Mouse (Mus musculus) urinary bladder, postnatal 0 days (tissue): ENCODE results near the gene Ptpn6. TPM values are rescaled to one million over a fixed set of nuclear protein-coding genes. Genes with fewer than 3 reads are reported as not detected.

Experiments
- microRNA counts: library from miRNA; unstranded; fragments of <30 nt; microRNA quantifications from one replicate; lab custom pipeline; 2016
- microRNA-seq: library from miRNA; unstranded; fragments of <30 nt; microRNA quantifications from one replicate; pipeline ENCODE4, GENCODE M21; 2016
- polyA plus RNA-seq: library from polyadenylated mRNA; unstranded; fragments of >200 nt; fragmentation: Nextera tagmentation; extraction: Ambion mirVana; gene quantifications from 2 replicates; pipeline ENCODE4 v1.2.1, GENCODE M21; 2015

Gene Ptpn6
- polyA plus RNA-seq, result 9.8 and 19.0 TPM in 2 replicates

DNA sequence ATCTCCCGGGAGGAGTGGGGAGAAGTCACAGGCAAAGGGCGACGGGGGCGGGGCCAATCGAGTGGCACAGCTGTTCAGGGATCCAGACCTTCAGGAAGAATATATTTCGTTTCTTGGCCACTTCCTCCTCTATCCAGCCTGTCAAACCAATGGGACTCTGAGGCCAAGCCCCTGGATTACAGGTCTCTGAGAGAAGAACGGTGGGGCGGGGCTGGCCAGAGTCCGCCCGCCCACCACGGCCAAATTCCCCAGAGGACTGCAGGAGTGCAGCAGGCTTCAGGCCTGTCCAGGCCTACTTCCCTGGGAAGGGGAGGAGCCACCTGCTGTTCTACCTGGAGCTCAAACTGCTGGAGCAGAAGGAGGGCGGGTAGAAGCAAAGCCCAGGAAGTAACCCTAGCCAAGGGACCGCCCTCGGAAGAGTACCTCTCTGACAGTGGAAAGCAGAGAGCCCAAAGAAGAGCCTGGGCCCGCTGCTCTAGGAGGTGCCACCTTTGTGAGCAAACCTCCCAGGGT, at the start of gene Ptpn6:
TSS of gene Ptpn6 (minus strand) at position 204 of the 513 bp plus-strand sequence.

DNA sequence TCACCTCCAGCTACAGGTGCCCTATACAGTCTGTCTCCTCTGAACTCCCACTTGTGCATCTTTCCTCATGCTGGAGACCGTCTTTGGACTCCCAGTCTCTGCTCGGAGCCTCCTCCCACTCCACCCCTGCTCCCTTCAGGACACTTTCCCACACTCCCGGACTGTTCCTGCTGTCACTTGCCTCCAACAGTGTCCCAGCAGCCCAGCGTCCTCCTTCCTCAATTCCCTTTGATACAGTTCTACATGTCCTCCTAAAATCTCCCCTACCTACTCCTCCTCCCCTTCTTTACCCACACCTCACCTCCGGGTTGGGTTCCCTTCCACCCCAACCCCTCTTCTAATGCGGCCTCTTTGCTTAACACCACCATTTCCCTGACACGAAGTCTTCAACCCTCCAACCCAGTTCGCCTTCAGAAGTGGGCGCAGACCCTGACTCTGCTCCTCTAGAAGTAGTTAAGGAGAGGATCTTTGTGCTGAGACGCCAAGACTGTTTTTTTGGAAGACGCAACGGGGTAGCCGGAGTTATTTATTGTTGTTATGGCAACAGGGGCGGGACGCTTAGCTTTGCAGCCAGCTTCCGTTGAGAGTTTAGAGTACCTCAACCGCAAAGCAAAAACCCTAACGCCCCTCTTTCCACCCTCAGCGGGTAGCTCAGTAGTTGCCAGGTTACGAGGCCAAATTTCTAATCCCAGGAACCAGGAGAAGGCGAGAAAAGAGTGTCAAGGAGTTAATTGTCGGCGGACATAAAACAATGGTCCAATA, 40.9 kb upstream of the Ptpn6 start, which contains the start of gene Lrrc23:
TSS of gene Lrrc23 (minus strand) at position 506 of the 762 bp plus-strand sequence.

DNA sequence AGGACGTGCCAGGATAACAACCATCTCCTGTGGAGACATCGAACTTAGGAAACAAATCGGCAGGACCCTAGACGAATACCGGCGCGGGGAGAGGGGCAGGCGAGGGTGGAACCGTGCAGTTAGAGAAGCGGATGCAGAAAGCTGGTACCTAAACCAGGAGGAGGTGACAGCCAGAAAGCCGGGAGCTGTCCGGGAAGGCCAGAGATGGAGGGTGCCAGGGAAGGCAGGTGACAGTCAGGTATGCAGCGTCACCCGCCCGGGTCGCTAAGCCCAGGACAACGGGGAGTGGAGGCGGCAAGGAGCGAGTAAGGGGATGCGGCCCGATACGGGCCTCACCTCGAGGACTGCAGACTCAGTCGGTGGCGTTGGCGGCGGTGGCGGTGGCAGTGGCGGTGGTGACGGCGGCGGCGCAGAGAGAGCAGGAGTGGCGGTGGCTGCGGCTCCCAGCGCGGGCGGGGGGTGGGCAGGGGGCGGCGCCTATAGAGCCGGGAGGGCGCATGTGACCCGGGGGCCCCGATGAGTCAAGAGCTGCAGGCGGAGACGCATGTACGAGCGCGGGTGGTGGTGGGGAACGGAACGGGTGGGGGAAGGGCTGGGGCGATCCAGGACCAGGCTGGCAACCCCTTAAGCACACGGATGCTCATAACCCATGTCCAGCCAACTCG, 30.7 kb upstream of the Ptpn6 start, which contains the start of gene Eno2:
TSS of gene Eno2 (minus strand) at position 573 of the 665 bp plus-strand sequence.

DNA sequence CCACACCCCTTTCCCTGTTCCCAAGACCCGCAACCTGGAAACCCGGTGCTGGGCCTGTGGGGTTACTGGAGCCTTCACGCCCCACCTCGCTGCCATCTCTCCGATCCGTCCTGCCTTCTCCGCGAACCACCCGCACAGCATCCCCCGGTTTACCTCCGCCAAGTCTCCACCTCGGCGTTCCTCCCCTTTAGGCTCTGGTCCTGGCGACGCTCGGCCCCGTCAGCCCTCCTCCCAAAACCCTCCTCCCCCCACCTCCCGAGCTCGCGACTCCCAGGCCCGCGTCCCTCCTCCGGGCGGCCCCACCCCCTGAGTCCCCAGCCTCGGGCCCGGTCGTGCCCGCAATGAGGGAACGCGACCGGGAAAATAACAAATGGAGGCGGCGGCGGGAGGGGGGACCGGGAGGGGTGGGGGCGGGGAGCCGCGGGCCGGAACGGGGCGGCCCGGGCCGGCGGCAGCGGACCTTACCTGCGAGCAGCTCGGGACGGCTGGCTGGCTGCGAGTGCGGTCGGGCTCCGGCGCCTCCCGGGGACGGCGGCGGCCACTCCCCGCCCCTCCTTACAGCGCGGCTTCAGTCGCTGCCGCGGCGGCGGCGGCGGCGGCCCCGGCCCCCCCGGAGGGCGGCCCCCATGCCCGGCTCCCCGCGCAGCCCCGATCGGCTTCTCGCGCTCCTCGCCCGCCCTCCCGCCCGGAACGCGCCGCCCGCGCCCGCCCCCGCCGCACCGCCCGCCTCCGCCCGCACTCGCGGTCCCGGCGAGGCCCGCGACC, 17.5 kb upstream of the Ptpn6 start, which contains the start of the genes Gm45234 and Atn1:
TSS of gene Gm45234 (minus strand) at position 191 of the 765 bp plus-strand sequence.
TSS of gene Atn1 (minus strand) at position 694 of the 765 bp plus-strand sequence.

DNA sequence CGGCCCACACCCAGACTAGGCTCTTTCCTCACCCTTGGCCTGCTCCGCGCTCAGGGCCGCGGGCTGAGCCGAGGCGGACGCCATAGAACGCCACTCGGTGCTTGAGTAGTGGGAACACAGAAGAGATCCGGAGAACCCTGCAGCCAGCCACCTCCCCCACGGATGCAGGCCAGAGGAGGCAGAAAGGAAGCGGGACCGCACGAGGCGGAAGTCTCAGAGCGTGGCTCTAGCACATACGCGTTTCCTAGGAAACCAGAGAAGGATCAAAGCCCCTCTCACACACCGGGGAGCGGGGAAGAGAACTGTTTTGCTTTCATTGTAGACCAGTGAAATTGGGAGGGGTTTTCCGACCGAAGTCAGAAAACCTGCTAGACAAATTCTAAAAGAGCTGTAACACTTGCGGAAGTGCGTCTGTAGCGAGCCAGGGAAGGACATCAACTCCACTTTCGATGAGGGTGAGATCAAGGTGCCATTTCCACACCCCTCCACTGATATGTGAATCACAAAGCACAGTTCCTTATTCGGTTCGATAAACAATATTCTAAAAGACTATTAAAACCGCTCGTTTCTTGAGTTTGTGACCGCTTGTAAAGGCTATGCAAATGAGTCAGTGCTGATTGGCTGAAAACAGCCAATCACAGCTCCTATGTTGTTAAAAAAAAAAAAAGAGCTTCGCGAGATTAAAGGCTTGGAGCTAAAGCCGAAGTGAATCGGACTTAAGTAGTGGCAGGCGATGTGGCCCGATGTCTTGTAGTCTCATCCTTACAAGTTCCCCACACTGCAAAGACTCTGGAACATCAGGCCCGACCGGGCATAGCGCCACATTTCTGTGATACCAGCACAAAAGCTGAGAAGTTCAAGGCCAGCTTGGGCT, 2.6 kb upstream of the Ptpn6 start, which contains the start of gene Grcc10:
TSS of gene Grcc10 (minus strand) at position 487 of the 874 bp plus-strand sequence.

DNA sequence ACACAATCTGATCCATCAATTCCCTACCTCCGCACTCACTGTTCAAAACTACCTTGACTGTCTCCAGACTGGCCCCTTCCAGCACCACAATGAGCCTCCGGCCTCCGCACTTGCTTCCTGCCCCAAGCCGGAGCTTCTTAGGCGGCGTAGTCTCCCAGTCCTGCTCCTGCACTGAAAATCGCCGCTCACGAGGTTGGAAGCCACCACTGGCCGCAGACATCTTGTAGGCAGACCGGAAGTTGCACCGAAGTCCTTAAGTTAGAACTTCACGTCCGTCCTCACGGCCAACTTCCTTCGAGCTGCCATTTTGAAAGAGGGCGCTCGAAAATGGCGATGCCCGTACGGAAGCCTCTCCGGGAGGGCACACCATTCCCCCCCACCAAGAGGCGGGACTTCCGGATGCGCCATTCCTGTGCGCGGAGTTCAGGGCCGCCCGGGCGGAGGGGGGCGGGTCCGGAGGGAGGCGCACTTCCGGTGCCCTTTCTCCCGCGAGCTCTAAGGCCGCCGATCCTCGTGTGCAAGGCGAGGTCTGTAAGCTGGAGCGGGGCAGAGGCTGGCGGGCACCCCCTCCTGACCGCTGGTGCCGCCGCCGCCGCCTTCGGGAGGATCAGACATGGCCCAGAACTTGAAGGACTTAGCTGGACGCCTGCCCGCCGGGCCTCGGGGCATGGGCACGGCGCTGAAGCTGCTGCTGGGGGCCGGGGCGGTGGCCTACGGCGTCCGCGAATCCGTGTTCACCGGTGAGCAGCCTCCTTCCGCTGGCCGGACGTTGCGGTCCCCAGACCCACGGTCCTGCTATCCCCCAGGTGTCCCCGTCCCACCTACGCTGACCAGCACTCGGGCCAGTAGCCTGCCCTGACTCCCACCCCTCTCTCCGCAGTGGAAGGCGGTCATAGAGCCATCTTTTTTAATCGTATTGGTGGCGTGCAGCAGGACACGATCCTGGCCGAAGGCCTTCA, 26.4 kb downstream of the Ptpn6 start, which contains the start of the genes Emg1 and Phb2:
TSS of gene Emg1 (minus strand) at position 355 of the 959 bp plus-strand sequence.
TSS of gene Phb2 (plus strand) at position 513 of the 959 bp plus-strand sequence.

MicroRNA genes within 50 kb of the gene (microRNA counts, 519-probe panel; counts per million panel counts)
- microRNA mmu-miR-141 (lab: Ali Mortazavi, UCI), result 3,668 counts per million, percentile 63 among the panel's probes with 10 or more counts
- 4,190 counts per million, percentile 79 among the panel's probes with 10 or more counts for microRNA mmu-miR-200c (lab: Ali Mortazavi, UCI)

Small RNAs within 50 kb of the gene (microRNA-seq; reads per million reads assigned to microRNA genes)
- gene Mir141 (1,069 reads per million, percentile 74 among the genes with 10 or more reads in this experiment), gene Mir200c (5,598 reads per million, percentile 91 among the genes with 10 or more reads in this experiment)

Other genes with a start within 250 kb of the Ptpn6 start
- gene C1rl, start 245.6 kb downstream of the Ptpn6 start, polyA plus RNA-seq, result 2.6 and 2.7 TPM in 2 replicates
- 27.8 and 30.6 TPM in 2 replicates for gene C1ra, start 226.3 kb downstream of the Ptpn6 start, polyA plus RNA-seq
- 46.5 and 46.8 TPM in 2 replicates for gene C1s1, start 196.4 kb downstream of the Ptpn6 start, polyA plus RNA-seq
- gene C1rb, start 168.4 kb downstream of the Ptpn6 start, polyA plus RNA-seq, result not detected in 2 replicates
- 0.05 and 0.10 TPM in 2 replicates for gene C1s2, start 102.6 kb downstream of the Ptpn6 start, polyA plus RNA-seq
- gene Lpcat3, start 75.7 kb downstream of the Ptpn6 start, polyA plus RNA-seq, result 49.1 and 51.0 TPM in 2 replicates
- 86.6 and 92.7 TPM in 2 replicates for gene Emg1, start 26.5 kb downstream of the Ptpn6 start, polyA plus RNA-seq
- gene Phb2, start 26.4 kb downstream of the Ptpn6 start, polyA plus RNA-seq, result 203 and 205 TPM in 2 replicates
- 349 and 354 TPM in 2 replicates for gene Grcc10, start 2.7 kb upstream of the Ptpn6 start, polyA plus RNA-seq
- gene Gm45234, start 17.3 kb upstream of the Ptpn6 start, polyA plus RNA-seq, result not detected in 2 replicates
- 8.4 and 9.3 TPM in 2 replicates for gene Atn1, start 17.8 kb upstream of the Ptpn6 start, polyA plus RNA-seq
- gene Eno2, start 31.0 kb upstream of the Ptpn6 start, polyA plus RNA-seq, result 5.9 and 6.2 TPM in 2 replicates
- 0.23 TPM in 1 of 2 replicates, not detected in the other for gene Lrrc23, start 41.0 kb upstream of the Ptpn6 start, polyA plus RNA-seq
- 11.7 and 16.0 TPM in 2 replicates for gene Spsb2, start 69.9 kb upstream of the Ptpn6 start, polyA plus RNA-seq
- gene Tpi1, start 75.6 kb upstream of the Ptpn6 start, polyA plus RNA-seq, result 393 and 456 TPM in 2 replicates
- gene Usp5, start 90.8 kb upstream of the Ptpn6 start, polyA plus RNA-seq, result 71.7 and 72.1 TPM in 2 replicates
- 32.7 and 43.3 TPM in 2 replicates for gene Cdca3, start 90.8 kb upstream of the Ptpn6 start, polyA plus RNA-seq
- 0.20 TPM in 1 of 2 replicates, not detected in the other for gene Gnb3, start 101.6 kb upstream of the Ptpn6 start, polyA plus RNA-seq
- 16.1 and 16.6 TPM in 2 replicates for gene P3h3, start 119.0 kb upstream of the Ptpn6 start, polyA plus RNA-seq
- 0.66 and 0.69 TPM in 2 replicates for gene Gpr162, start 125.3 kb upstream of the Ptpn6 start, polyA plus RNA-seq
- 0.10 and 0.42 TPM in 2 replicates for gene Cd4, start 149.5 kb upstream of the Ptpn6 start, polyA plus RNA-seq
- gene Lag3, start 173.0 kb upstream of the Ptpn6 start, polyA plus RNA-seq, result 0.55 and 0.60 TPM in 2 replicates
- gene Ptms, start 181.4 kb upstream of the Ptpn6 start, polyA plus RNA-seq, result 340 and 360 TPM in 2 replicates
- gene Mlf2, start 192.7 kb upstream of the Ptpn6 start, polyA plus RNA-seq, result 285 and 313 TPM in 2 replicates
- gene Cops7a, start 226.8 kb upstream of the Ptpn6 start, polyA plus RNA-seq, result 106 and 122 TPM in 2 replicates